Mouse (Mus musculus) neutrophil, adult 5-6 weeks (primary cell): ENCODE results near the gene Slc16a10. TPM values are rescaled to one million over a fixed set of nuclear protein-coding genes. Genes with fewer than 3 reads are reported as not detected.
A peak's percentile ranks its signal among the peaks of the same experiment; 100 is the strongest.

Source experiments
- ATAC-seq: fragments of 151-379, 151-347 bp; 2 replicates; pipeline ENCODE4 v1.8.0; 2017; ENCODE audit warnings: mild to moderate bottlenecking, moderate TSS enrichment; ENCODE audit not compliant: insufficient number of reproducible peaks, poor library complexity, low FRiP score, severe bottlenecking; ENCODE audit errors: extremely low read depth
- total RNA-seq: library from RNA; stranded (forward); fragments of 200-1000 nt; gene quantifications from 2 replicates; pipeline ENCODE4 v1.2.3, GENCODE M21; 2017

Slc16a10 gene
- total RNA-seq = 6.8 and 6.9 TPM in 2 replicates

- peak; percentile 97 for ATAC-seq
These were observed at the start of gene Slc16a10 for GRCm38 (mm10) chr10:40141864-40142523. TSS of gene Slc16a10 (minus strand) at chr10:40142258.

GRCm38 (mm10) chr10:40191338-40191979, 49.4 kb upstream of the Slc16a10 start:
- peak; percentile 27; the same call in 1 of the 2 replicates for ATAC-seq

- peak; percentile 61 for ATAC-seq
These were observed 48.8 kb upstream of the Slc16a10 start for GRCm38 (mm10) chr10:40190871-40191270.

GRCm38 (mm10) chr10:40189689-40190088, 47.6 kb upstream of the Slc16a10 start:
- no peak for ATAC-seq

- ATAC-seq = no peak
These were observed 46.8 kb upstream of the Slc16a10 start for GRCm38 (mm10) chr10:40188831-40189230.

- no peak for ATAC-seq
These were observed 43.9 kb upstream of the Slc16a10 start for GRCm38 (mm10) chr10:40185956-40186355.

GRCm38 (mm10) chr10:40180011-40180410, 38.0 kb upstream of the Slc16a10 start:
- ATAC-seq = no peak

- ATAC-seq = no peak
These were observed 37.1 kb upstream of the Slc16a10 start for GRCm38 (mm10) chr10:40179142-40179541.

GRCm38 (mm10) chr10:40177323-40177962, 35.4 kb upstream of the Slc16a10 start:
- ATAC-seq = no peak

GRCm38 (mm10) chr10:40172136-40172535, 30.1 kb upstream of the Slc16a10 start:
- no peak for ATAC-seq

- ATAC-seq = peak; percentile 16; the same call in 1 of the 2 replicates
These were observed 29.2 kb upstream of the Slc16a10 start for GRCm38 (mm10) chr10:40171211-40171610.

- ATAC-seq = no peak
These were observed 28.1 kb upstream of the Slc16a10 start for GRCm38 (mm10) chr10:40170141-40170558.

GRCm38 (mm10) chr10:40169566-40169965, 27.5 kb upstream of the Slc16a10 start:
- no peak for ATAC-seq

GRCm38 (mm10) chr10:40169088-40169487, 27.0 kb upstream of the Slc16a10 start:
- ATAC-seq = no peak

GRCm38 (mm10) chr10:40164421-40165386, 22.6 kb upstream of the Slc16a10 start:
- ATAC-seq = peak; percentile 45

- ATAC-seq = no peak
These were observed 21.9 kb upstream of the Slc16a10 start for GRCm38 (mm10) chr10:40163914-40164313.

GRCm38 (mm10) chr10:40163338-40163737, 21.3 kb upstream of the Slc16a10 start:
- peak; percentile 93 for ATAC-seq

- ATAC-seq = no peak
These were observed 19.7 kb upstream of the Slc16a10 start for GRCm38 (mm10) chr10:40161701-40162255.

GRCm38 (mm10) chr10:40161236-40161635, 19.2 kb upstream of the Slc16a10 start:
- no peak for ATAC-seq
